Mouse (Mus musculus) layer of hippocampus, adult 11-12 months (tissue): ENCODE data around the gene Psg19.

Source experiments
- DNase-seq: peaks from one replicate; pipeline ENCODE4 v3.0.0; 2022; ENCODE audit warnings: low spot score

Psg19 gene

DNA sequence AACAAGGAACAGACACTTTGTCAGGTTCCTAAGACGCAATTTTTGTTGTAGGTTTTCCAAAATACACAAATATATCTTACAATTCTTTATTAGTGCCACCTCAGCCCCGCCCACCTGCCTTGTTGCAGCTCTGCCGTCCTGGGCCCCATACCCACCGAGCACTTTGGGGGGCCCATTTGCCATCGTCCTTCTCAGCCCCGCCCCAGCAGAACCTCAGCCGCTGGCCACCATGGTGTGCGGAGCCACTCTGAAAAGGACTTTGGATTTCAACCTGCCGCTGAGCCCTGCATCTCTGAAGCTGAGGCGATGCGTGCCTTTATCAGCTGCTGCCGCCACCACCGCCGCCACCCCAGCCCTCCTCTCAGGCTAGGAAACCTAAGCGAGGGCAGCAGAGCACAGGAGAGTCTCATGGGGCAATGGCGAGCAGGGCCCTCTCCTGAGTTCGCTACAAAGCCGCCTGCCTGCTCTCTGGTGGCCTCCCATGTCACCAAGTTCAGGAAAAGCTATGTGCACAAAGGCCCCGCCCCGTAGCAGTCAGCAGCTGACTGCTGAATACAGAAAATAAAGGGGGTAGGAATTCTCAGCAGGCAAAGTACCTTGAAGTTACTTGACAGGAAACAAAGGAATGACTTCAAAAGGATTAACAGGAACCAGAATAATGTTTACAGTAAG lies 52.0 kb downstream of the Psg19 start:
- no peak for DNase-seq
